Mouse (Mus musculus): ENCODE measurements around the gene Acr. TPM values are rescaled to one million over a fixed set of nuclear protein-coding genes. Genes with fewer than 3 reads are reported as not detected.
A peak's percentile ranks its signal among the peaks of the same experiment; 100 is the strongest.

Acr gene
- not detected in 2 replicates for total RNA-seq (2017)

- no peak for ATAC-seq (replicated peaks; ENCODE audit: low read depth, poor library complexity, severe bottlenecking)
These were observed at the start of gene Acr for GRCm38 (mm10) chr15:89568114-89568513. TSS of gene Acr (plus strand) at chr15:89568326.

- ATAC-seq (replicated peaks; ENCODE audit: low read depth, poor library complexity, severe bottlenecking) = no peak
These were observed 46.2 kb upstream of the Acr start for GRCm38 (mm10) chr15:89521951-89522350.

GRCm38 (mm10) chr15:89522566-89523282 lies 45.4 kb upstream of the Acr start:
- 0 out of 2 replicates have a peak, but pooled peaks have one; percentile 12 for ATAC-seq (replicated peaks; ENCODE audit: low read depth, poor library complexity, severe bottlenecking)

- peak; percentile 9; the same call in 1 of the 2 replicates for ATAC-seq (replicated peaks; ENCODE audit: low read depth, poor library complexity, severe bottlenecking)
These were observed 44.8 kb upstream of the Acr start for GRCm38 (mm10) chr15:89523283-89523832.

GRCm38 (mm10) chr15:89524001-89524571 lies 44.0 kb upstream of the Acr start:
- no peak for ATAC-seq (replicated peaks; ENCODE audit: low read depth, poor library complexity, severe bottlenecking)

- ATAC-seq (replicated peaks; ENCODE audit: low read depth, poor library complexity, severe bottlenecking) = no peak
These were observed 43.3 kb upstream of the Acr start for GRCm38 (mm10) chr15:89524611-89525415.

- no peak for ATAC-seq (replicated peaks; ENCODE audit: low read depth, poor library complexity, severe bottlenecking)
These were observed 42.7 kb upstream of the Acr start for GRCm38 (mm10) chr15:89525464-89525863.

- no peak for ATAC-seq (replicated peaks; ENCODE audit: low read depth, poor library complexity, severe bottlenecking)
These were observed 42.2 kb upstream of the Acr start for GRCm38 (mm10) chr15:89525896-89526295.

- no peak for ATAC-seq (replicated peaks; ENCODE audit: low read depth, poor library complexity, severe bottlenecking)
These were observed 41.3 kb upstream of the Acr start for GRCm38 (mm10) chr15:89526776-89527325.

GRCm38 (mm10) chr15:89527466-89527865 lies 40.7 kb upstream of the Acr start:
- ATAC-seq (replicated peaks; ENCODE audit: low read depth, poor library complexity, severe bottlenecking) = no peak

GRCm38 (mm10) chr15:89528201-89528850 lies 39.8 kb upstream of the Acr start:
- no peak for ATAC-seq (replicated peaks; ENCODE audit: low read depth, poor library complexity, severe bottlenecking)

- ATAC-seq (replicated peaks; ENCODE audit: low read depth, poor library complexity, severe bottlenecking) = no peak
These were observed 39.2 kb upstream of the Acr start for GRCm38 (mm10) chr15:89528923-89529322.

GRCm38 (mm10) chr15:89530336-89530735 lies 37.8 kb upstream of the Acr start:
- ATAC-seq (replicated peaks; ENCODE audit: low read depth, poor library complexity, severe bottlenecking) = peak; percentile 72; the same call in 1 of the 2 replicates

GRCm38 (mm10) chr15:89531399-89531798 lies 36.7 kb upstream of the Acr start:
- no peak for ATAC-seq (replicated peaks; ENCODE audit: low read depth, poor library complexity, severe bottlenecking)

GRCm38 (mm10) chr15:89532026-89532923 lies 35.9 kb upstream of the Acr start:
- no peak for ATAC-seq (replicated peaks; ENCODE audit: low read depth, poor library complexity, severe bottlenecking)

GRCm38 (mm10) chr15:89532924-89533842 lies 34.9 kb upstream of the Acr start:
- ATAC-seq (replicated peaks; ENCODE audit: low read depth, poor library complexity, severe bottlenecking) = no peak

- no peak for ATAC-seq (replicated peaks; ENCODE audit: low read depth, poor library complexity, severe bottlenecking)
These were observed 34.3 kb upstream of the Acr start for GRCm38 (mm10) chr15:89533843-89534207.

- no peak for ATAC-seq (replicated peaks; ENCODE audit: low read depth, poor library complexity, severe bottlenecking)
These were observed 24.0 kb upstream of the Acr start for GRCm38 (mm10) chr15:89544171-89544570.

Measured in common myeloid progenitor, adult 5-6 weeks (primary cell).